Mouse (Mus musculus) liver, postnatal 0 days (tissue): ENCODE data around the gene Sh3d19.

Experiments used
- CTCF ChIP-seq: sonication (generic); IDR thresholded peaks from 2 replicates; pipeline ENCODE4 v1.5.1; 2016; ENCODE audit warnings: antibody characterized with exemption, low read depth
- EP300 ChIP-seq: IDR thresholded peaks from 2 replicates; pipeline ENCODE4 v1.6.1; 2016; ENCODE audit warnings: antibody characterized with exemption, low read depth, mild to moderate bottlenecking

DNA sequence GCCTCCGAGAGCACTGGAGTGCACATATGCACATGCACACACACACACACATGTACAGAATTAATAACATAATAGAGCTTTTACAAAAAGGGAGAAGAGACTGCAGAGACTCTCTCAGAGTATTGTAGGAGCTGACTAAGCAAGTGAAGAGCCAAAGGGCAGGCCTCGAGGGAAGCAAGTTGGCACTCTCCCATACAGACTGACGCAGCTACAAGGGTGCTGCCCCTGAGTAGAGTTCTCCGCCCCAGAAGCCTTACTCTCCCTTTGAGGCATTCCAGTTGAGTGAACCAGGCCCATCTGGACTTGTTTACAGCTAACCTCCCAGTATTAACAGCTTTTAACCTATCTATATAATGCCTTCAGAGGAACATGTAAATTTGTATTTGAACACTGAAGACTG is 85.8 kb downstream of the Sh3d19 start:
- no peak for TF ChIP-seq CTCF
- no peak for TF ChIP-seq EP300
